Mouse (Mus musculus) embryonic facial prominence, embryonic 10.5 days (tissue): Measurements from ENCODE around the gene Uqcc2. TPM values are rescaled to one million over a fixed set of nuclear protein-coding genes. Genes with fewer than 3 reads are reported as not detected.

Experiments used
- DNase-seq: peaks from one replicate; pipeline ENCODE4 v3.0.0-alpha.2; 2017; ENCODE audit warnings: low spot score
- H3K27ac ChIP-seq: fragments of 300-500 bp; sonication (generic); replicated peaks from 2 replicates; pipeline ENCODE4 v1.5.1; 2016; ENCODE audit warnings: mild to moderate bottlenecking
- H3K27me3 ChIP-seq: fragments of 300-500 bp; sonication (generic); replicated peaks from 2 replicates; pipeline ENCODE4 v1.6.1; 2016; ENCODE audit warnings: low read depth, mild to moderate bottlenecking; ENCODE audit not compliant: poor library complexity, severe bottlenecking
- H3K36me3 ChIP-seq: fragments of 300-500 bp; sonication (generic); replicated peaks from 2 replicates; pipeline ENCODE4 v1.6.1; 2016; ENCODE audit warnings: mild to moderate bottlenecking, moderate library complexity
- H3K4me1 ChIP-seq: fragments of 300-500 bp; sonication (generic); 2 replicates; pipeline ENCODE4 v1.6.1; 2016
- H3K4me3 ChIP-seq: fragments of 300-500 bp; sonication (generic); 2 replicates; pipeline ENCODE4 v1.5.1; 2016; ENCODE audit warnings: mild to moderate bottlenecking, moderate library complexity
- H3K9me3 ChIP-seq: fragments of 300-500 bp; sonication (generic); 2 replicates; pipeline ENCODE4 v1.6.1; 2016; ENCODE audit warnings: mild to moderate bottlenecking
- WGBS: fragments of 180-500 bp; shearing (Covaris S2); methylation state at CpG from one replicate; pipeline ENCODE4 v1.1.7; 2016; 5-methylcytosine and 5-hydroxymethylcytosine counted together
- polyA plus RNA-seq: library from polyadenylated mRNA; unstranded; fragments of >200 nt; fragmentation: Nextera tagmentation; extraction: Ambion mirVana; gene quantifications from 2 replicates; pipeline ENCODE4 v1.2.1, GENCODE M21; 2016

Uqcc2 gene
- polyA plus RNA-seq = 407 and 410 TPM in 2 replicates

GRCm38 (mm10) chr17:27133551-27134141 lies at the start of gene Uqcc2:
Uqcc2 (minus strand) TSS chr17:27133916.
- Histone ChIP-seq H3K9me3 (no peaks in the 10 kb centered on the region), H3K4me1 (peaks cover 55% of the 10 kb centered on the region), H3K27ac (peak within 1 kb of the TSS; percentile 98), H3K27me3 (peaks cover 17% of the 10 kb centered on the region; the same call in 1 of the 2 replicates), H3K4me3 (peak within 1 kb of the TSS; percentile 83), H3K36me3 (peaks cover 29% of the 10 kb centered on the region)
- WGBS = under 1% methylated on average over 46 of the region's 46 CpGs
- DNase-seq = peak; percentile 98

- Histone ChIP-seq H3K4me1 (peaks cover 11% of the 10 kb centered on the region), H3K4me3 (no peak overlapping the region), H3K27ac (no peak overlapping the region), H3K9me3 (no peaks in the 10 kb centered on the region), H3K36me3 (no peaks in the 10 kb centered on the region), H3K27me3 (no peaks in the 10 kb centered on the region)
- DNase-seq = no peak
- 77% methylated on average over 5 of the region's 5 CpGs for WGBS
Measured at GRCm38 (mm10) chr17:27182401-27182800, 48.7 kb upstream of the Uqcc2 start.

- Histone ChIP-seq H3K4me1 (peaks cover 11% of the 10 kb centered on the region), H3K9me3 (no peaks in the 10 kb centered on the region), H3K4me3 (no peak overlapping the region), H3K36me3 (no peaks in the 10 kb centered on the region), H3K27ac (0 out of 2 replicates have a peak overlapping the region, but pooled peaks have one; percentile 20), H3K27me3 (no peaks in the 10 kb centered on the region)
- no peak for DNase-seq
- whole genome bisulfite sequencing = 32% methylated on average over 3 of the region's 3 CpGs
Measured at GRCm38 (mm10) chr17:27181666-27182065, 48.0 kb upstream of the Uqcc2 start.

GRCm38 (mm10) chr17:27179681-27180280 lies 46.1 kb upstream of the Uqcc2 start:
- no peaks in the 10 kb centered on the region for H3K27me3 ChIP-seq
- H3K36me3 ChIP-seq = no peaks in the 10 kb centered on the region
- WGBS = 66% methylated on average over 12 of the region's 12 CpGs
- DNase-seq = no peak
- H3K4me1 ChIP-seq = peaks cover 26% of the 10 kb centered on the region
- no peaks in the 10 kb centered on the region for H3K9me3 ChIP-seq
- H3K27ac ChIP-seq = no peak overlapping the region
- H3K4me3 ChIP-seq = no peak overlapping the region

- Histone ChIP-seq H3K4me1 (peaks cover 26% of the 10 kb centered on the region), H3K9me3 (no peaks in the 10 kb centered on the region), H3K36me3 (no peaks in the 10 kb centered on the region), H3K27me3 (no peaks in the 10 kb centered on the region), H3K4me3 (no peak overlapping the region), H3K27ac (no peak overlapping the region)
- 90% methylated on average over 17 of the region's 17 CpGs for WGBS
- DNase-seq = no peak
Measured at GRCm38 (mm10) chr17:27178427-27179177, 44.9 kb upstream of the Uqcc2 start.

- no peaks in the 10 kb centered on the region for H3K9me3 ChIP-seq
- whole genome bisulfite sequencing = 90% methylated on average over 9 of the region's 9 CpGs
- H3K27ac ChIP-seq = no peak overlapping the region
- H3K36me3 ChIP-seq = no peaks in the 10 kb centered on the region
- peak; percentile 32 for DNase-seq
- H3K4me3 ChIP-seq = no peak overlapping the region
- peaks cover 26% of the 10 kb centered on the region for H3K4me1 ChIP-seq
- H3K27me3 ChIP-seq = no peaks in the 10 kb centered on the region
Measured at GRCm38 (mm10) chr17:27178019-27178418, 44.3 kb upstream of the Uqcc2 start.

GRCm38 (mm10) chr17:27176754-27177153 lies 43.0 kb upstream of the Uqcc2 start:
- no peak overlapping the region for H3K4me3 ChIP-seq
- 87% methylated on average over 4 of the region's 4 CpGs for WGBS
- no peaks in the 10 kb centered on the region for H3K9me3 ChIP-seq
- H3K27ac ChIP-seq = peak overlapping the region; percentile 27; the same call in 1 of the 2 replicates
- H3K4me1 ChIP-seq = peaks cover 26% of the 10 kb centered on the region
- DNase-seq = no peak
- H3K36me3 ChIP-seq = no peaks in the 10 kb centered on the region
- no peaks in the 10 kb centered on the region for H3K27me3 ChIP-seq

DNA sequence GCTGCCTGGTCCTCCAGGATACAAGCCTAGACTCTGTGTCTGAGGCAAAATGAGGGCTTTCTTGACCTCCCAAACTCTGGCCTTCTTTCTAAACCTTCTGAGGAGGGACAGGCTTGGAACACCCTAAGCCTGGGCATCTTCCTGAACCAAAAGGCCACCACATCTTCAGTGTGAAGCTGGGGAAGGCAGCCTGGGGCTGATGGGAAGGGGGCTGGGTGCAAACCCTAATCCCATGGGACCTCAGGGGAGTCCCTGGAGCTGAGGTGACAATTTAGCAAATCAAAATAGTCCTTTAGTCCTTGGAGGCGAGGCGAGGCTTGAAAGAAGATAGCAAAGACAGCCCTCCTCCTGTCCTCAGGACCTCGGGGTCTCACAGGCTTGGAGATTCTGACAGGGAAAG lies 42.6 kb upstream of the Uqcc2 start:
- 0 out of 2 replicates have a peak, but pooled peaks cover under 1% of the 10 kb centered on the region for H3K27me3 ChIP-seq
- H3K27ac ChIP-seq = peak overlapping the region; percentile 27; the same call in 1 of the 2 replicates
- DNase-seq = no peak
- H3K36me3 ChIP-seq = no peaks in the 10 kb centered on the region
- WGBS = 68% methylated on average over 3 of the region's 3 CpGs
- no peaks in the 10 kb centered on the region for H3K9me3 ChIP-seq
- H3K4me1 ChIP-seq = peaks cover 22% of the 10 kb centered on the region
- no peak overlapping the region; the same call in 1 of the 2 replicates for H3K4me3 ChIP-seq

DNA sequence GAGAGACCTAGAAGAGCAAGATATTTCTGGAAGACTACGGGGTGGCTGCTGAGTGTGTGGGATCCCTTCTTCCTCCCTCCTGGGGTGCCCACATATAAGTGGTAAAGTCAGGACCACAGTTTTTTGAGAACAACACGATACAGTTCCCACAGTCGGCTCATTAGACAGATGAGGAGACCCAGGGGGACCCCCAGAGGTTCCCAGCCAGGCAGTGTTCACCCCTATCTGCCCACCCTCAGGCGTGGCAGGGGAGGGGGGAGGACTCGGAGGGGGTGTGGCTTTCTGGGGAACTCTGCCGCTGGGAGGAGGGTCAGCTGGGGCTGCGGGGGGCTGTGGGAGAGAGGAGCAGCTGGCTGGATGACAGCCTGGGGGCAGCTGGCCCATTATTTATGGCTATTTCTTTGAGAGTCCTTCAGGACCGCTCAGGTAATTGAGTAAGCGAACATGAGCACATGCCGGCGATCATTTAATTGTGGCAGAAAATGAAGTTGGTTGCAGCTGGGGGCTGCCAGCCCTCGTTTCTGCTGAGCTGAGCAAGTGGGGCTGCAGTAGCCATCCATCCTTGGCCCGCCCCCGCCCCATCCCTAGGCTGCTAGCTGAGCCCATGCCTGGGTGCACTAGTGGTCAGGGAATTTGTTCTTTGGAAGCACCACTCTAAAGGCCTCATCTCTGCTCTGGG lies 41.6 kb upstream of the Uqcc2 start:
- Histone ChIP-seq H3K27me3 (0 out of 2 replicates have a peak, but pooled peaks cover 5% of the 10 kb centered on the region), H3K4me1 (peaks cover 30% of the 10 kb centered on the region), H3K9me3 (no peaks in the 10 kb centered on the region), H3K27ac (peak overlapping the region; percentile 63), H3K36me3 (no peaks in the 10 kb centered on the region), H3K4me3 (0 out of 2 replicates have a peak overlapping the region, but pooled peaks have one; percentile 1)
- peak; percentile 52 for DNase-seq
- 39% methylated on average over 14 of the region's 14 CpGs for WGBS

- H3K27me3 ChIP-seq = 0 out of 2 replicates have a peak, but pooled peaks cover 5% of the 10 kb centered on the region
- no peak overlapping the region; the same call in 1 of the 2 replicates for H3K27ac ChIP-seq
Measured at GRCm38 (mm10) chr17:27173715-27174114, 40.0 kb upstream of the Uqcc2 start.

GRCm38 (mm10) chr17:27172459-27172858 lies 38.7 kb upstream of the Uqcc2 start:
- H3K27me3 ChIP-seq = 0 out of 2 replicates have a peak, but pooled peaks cover 5% of the 10 kb centered on the region
- DNase-seq = no peak
- no peaks in the 10 kb centered on the region for H3K36me3 ChIP-seq
- no peak overlapping the region for H3K4me3 ChIP-seq
- WGBS = 87% methylated on average over 9 of the region's 9 CpGs
- H3K9me3 ChIP-seq = no peaks in the 10 kb centered on the region
- peaks cover 41% of the 10 kb centered on the region for H3K4me1 ChIP-seq
- no peak overlapping the region for H3K27ac ChIP-seq

More at GRCm38 (mm10) chr17:27173715-27174114, 40.0 kb upstream of the Uqcc2 start:
- H3K4me1 ChIP-seq = peaks cover 38% of the 10 kb centered on the region
- 69% methylated on average over 3 of the region's 3 CpGs for WGBS
- no peaks in the 10 kb centered on the region for H3K36me3 ChIP-seq
- no peak overlapping the region for H3K4me3 ChIP-seq
- no peak for DNase-seq
- H3K9me3 ChIP-seq = no peaks in the 10 kb centered on the region

GRCm38 (mm10) chr17:27171121-27171520 lies 37.4 kb upstream of the Uqcc2 start:
- no peak for DNase-seq
- H3K4me1 ChIP-seq = peaks cover 39% of the 10 kb centered on the region
- H3K4me3 ChIP-seq = no peak overlapping the region
- H3K27me3 ChIP-seq = 0 out of 2 replicates have a peak, but pooled peaks cover 5% of the 10 kb centered on the region
- H3K36me3 ChIP-seq = no peaks in the 10 kb centered on the region
- WGBS = 73% methylated on average over 5 of the region's 5 CpGs
- no peaks in the 10 kb centered on the region for H3K9me3 ChIP-seq
- 0 out of 2 replicates have a peak overlapping the region, but pooled peaks have one; percentile 84 for H3K27ac ChIP-seq
